Mouse (Mus musculus): ENCODE measurements at regions not wholly inside any gene's neighbourhood (a gene's known extent, or its start where the extent isn't known, plus 50 kb on each side); places are given as distances from the start of the nearest gene placed in this dataset.
A peak's percentile ranks its signal among the peaks of the same experiment; 100 is the strongest.

DNA sequence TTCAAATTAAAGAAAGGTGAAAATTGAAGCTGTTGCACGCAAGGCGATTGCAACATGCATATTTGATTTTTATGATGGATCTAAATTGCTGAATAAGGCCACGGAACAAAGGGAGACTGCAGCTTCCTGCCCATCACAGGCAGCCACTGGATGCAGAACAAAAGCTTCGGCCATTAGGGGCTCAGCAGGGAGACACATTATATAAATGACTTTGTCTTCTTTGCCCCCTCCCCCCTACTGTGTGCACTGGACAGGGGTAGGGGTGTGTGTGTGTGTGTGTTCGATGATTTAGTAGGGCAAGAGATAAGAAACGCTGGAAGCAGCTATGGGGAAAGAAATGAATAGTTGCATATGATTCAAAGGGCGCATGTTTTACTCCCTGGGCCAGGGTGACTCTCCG, 481.2 kb upstream of the Pmfbp1 start:
- no peak overlapping the region for H3K9ac ChIP-seq (ENCODE audit: low read depth, low read length)
- H3K4me2 ChIP-seq (replicated peaks; ENCODE audit: low read depth), result no peak overlapping the region
- H3K9me3 ChIP-seq (ENCODE audit: control insufficient read depth), result no peaks in the 10 kb centered on the region
- no peaks in the 10 kb centered on the region for H3K27me3 ChIP-seq (replicated peaks; ENCODE audit: control insufficient read depth, insufficient read depth, low read length)
- no peak for ATAC-seq
- no peak for TF ChIP-seq CTCF (IDR thresholded peaks at IDR 0.05; ENCODE audit: low read depth)
- 46% methylated on average over 8 of the region's 8 CpGs for WGBS
- H3K36me3 ChIP-seq (ENCODE audit: control insufficient read depth, insufficient read depth), result no peaks in the 10 kb centered on the region
- 0 out of 2 replicates have a peak overlapping the region, but pooled peaks have one; percentile 66 for H3K27ac ChIP-seq (ENCODE audit: low read depth, low read length)
- H3K4me3 ChIP-seq (ENCODE audit: low read depth, low read length), result no peak overlapping the region
- no peaks in the 10 kb centered on the region; the same call in 1 of the 2 replicates for H3K4me1 ChIP-seq (replicated peaks; ENCODE audit: control insufficient read depth, insufficient read depth, low read length)

DNA sequence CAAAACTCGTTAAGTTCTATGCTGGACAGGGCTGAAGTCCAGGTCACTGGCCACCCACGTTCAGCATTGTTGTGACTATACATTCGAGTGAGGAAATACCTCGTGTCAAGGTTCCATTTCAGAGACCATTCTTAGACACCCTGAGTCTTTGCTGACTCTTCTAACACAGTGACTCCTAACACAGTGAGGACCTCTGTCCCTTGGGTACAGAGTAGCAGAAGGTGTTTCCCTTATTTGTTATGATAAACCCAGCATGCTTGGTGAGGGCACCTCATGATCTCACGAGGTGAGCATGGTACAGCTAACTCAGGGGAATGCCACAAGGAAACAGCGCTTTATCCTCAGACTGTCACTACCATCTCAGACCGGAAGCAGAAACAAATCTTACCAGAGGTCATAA, 480.2 kb upstream of the Pmfbp1 start:
- WGBS, result 49% methylated on average over 7 of the region's 7 CpGs
- Histone ChIP-seq H3K4me2 (replicated peaks; ENCODE audit: low read depth) (no peak overlapping the region), H3K9me3 (ENCODE audit: control insufficient read depth) (no peaks in the 10 kb centered on the region), H3K36me3 (ENCODE audit: control insufficient read depth, insufficient read depth) (no peaks in the 10 kb centered on the region), H3K27ac (ENCODE audit: low read depth, low read length) (peak overlapping the region; percentile 66), H3K9ac (ENCODE audit: low read depth, low read length) (no peak overlapping the region), H3K4me3 (ENCODE audit: low read depth, low read length) (no peak overlapping the region), H3K4me1 (replicated peaks; ENCODE audit: control insufficient read depth, insufficient read depth, low read length) (no peaks in the 10 kb centered on the region; the same call in 1 of the 2 replicates), H3K27me3 (replicated peaks; ENCODE audit: control insufficient read depth, insufficient read depth, low read length) (no peaks in the 10 kb centered on the region)
- TF ChIP-seq CTCF (IDR thresholded peaks at IDR 0.05; ENCODE audit: low read depth), result no peak
- ATAC-seq, result peak; percentile 91

GRCm38 (mm10) chr8:109014746-109015145, 479.1 kb upstream of the Pmfbp1 start:
- Histone ChIP-seq H3K4me1 (replicated peaks; ENCODE audit: control insufficient read depth, insufficient read depth, low read length) (no peaks in the 10 kb centered on the region; the same call in 1 of the 2 replicates), H3K9ac (ENCODE audit: low read depth, low read length) (no peak overlapping the region), H3K27ac (ENCODE audit: low read depth, low read length) (no peak overlapping the region), H3K4me2 (replicated peaks; ENCODE audit: low read depth) (no peak overlapping the region), H3K36me3 (ENCODE audit: control insufficient read depth, insufficient read depth) (no peaks in the 10 kb centered on the region), H3K9me3 (ENCODE audit: control insufficient read depth) (no peaks in the 10 kb centered on the region), H3K27me3 (replicated peaks; ENCODE audit: control insufficient read depth, insufficient read depth, low read length) (no peaks in the 10 kb centered on the region), H3K4me3 (ENCODE audit: low read depth, low read length) (no peak overlapping the region)
- peak; percentile 93 for TF ChIP-seq CTCF (IDR thresholded peaks at IDR 0.05; ENCODE audit: low read depth)
- WGBS, result 76% methylated on average over 7 of the region's 7 CpGs
- no peak for ATAC-seq

GRCm38 (mm10) chr8:109019565-109019964, 474.3 kb upstream of the Pmfbp1 start:
- Histone ChIP-seq H3K27ac (ENCODE audit: low read depth, low read length) (no peak overlapping the region), H3K4me1 (replicated peaks; ENCODE audit: control insufficient read depth, insufficient read depth, low read length) (no peaks in the 10 kb centered on the region), H3K27me3 (replicated peaks; ENCODE audit: control insufficient read depth, insufficient read depth, low read length) (no peaks in the 10 kb centered on the region), H3K9me3 (ENCODE audit: control insufficient read depth) (no peaks in the 10 kb centered on the region), H3K9ac (ENCODE audit: low read depth, low read length) (no peak overlapping the region), H3K36me3 (ENCODE audit: control insufficient read depth, insufficient read depth) (no peaks in the 10 kb centered on the region), H3K4me3 (ENCODE audit: low read depth, low read length) (no peak overlapping the region), H3K4me2 (replicated peaks; ENCODE audit: low read depth) (no peak overlapping the region)
- TF ChIP-seq CTCF (IDR thresholded peaks at IDR 0.05; ENCODE audit: low read depth), result no peak
- whole genome bisulfite sequencing, result 78% methylated on average over 7 of the region's 7 CpGs
- ATAC-seq, result no peak

- Histone ChIP-seq H3K4me2 (replicated peaks; ENCODE audit: low read depth) (no peak overlapping the region), H3K36me3 (ENCODE audit: control insufficient read depth, insufficient read depth) (no peaks in the 10 kb centered on the region), H3K4me1 (replicated peaks; ENCODE audit: control insufficient read depth, insufficient read depth, low read length) (no peaks in the 10 kb centered on the region), H3K9me3 (ENCODE audit: control insufficient read depth) (no peaks in the 10 kb centered on the region), H3K4me3 (ENCODE audit: low read depth, low read length) (no peak overlapping the region), H3K27ac (ENCODE audit: low read depth, low read length) (no peak overlapping the region), H3K27me3 (replicated peaks; ENCODE audit: control insufficient read depth, insufficient read depth, low read length) (no peaks in the 10 kb centered on the region), H3K9ac (ENCODE audit: low read depth, low read length) (no peak overlapping the region)
- no peak for TF ChIP-seq CTCF (IDR thresholded peaks at IDR 0.05; ENCODE audit: low read depth)
- ATAC-seq, result no peak
- WGBS, result 92% methylated on average over 4 of the region's 4 CpGs
Measured at GRCm38 (mm10) chr8:109020102-109020501, 473.7 kb upstream of the Pmfbp1 start.

DNA sequence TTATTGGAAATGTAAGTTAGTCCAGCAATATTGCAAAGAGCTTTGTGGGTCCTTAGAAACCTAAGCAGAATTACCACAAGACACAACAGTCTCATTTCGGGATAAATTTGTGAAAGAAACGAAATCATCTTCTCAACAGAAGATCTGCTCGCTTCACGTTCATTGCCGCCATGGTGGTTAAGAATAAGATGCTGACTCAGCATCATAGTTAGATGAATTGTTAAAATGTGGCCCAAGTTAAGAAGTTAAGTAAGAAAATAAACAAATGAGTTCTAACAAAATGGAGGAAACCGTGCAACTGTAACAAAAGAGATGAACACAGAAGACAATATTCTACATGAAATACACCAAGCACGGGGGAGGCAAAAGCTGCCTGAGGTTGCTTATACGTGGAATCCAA, 465.9 kb upstream of the Pmfbp1 start:
- no peak overlapping the region for H3K4me3 ChIP-seq (ENCODE audit: low read depth, low read length)
- no peaks in the 10 kb centered on the region for H3K4me1 ChIP-seq (replicated peaks; ENCODE audit: control insufficient read depth, insufficient read depth, low read length)

GRCm38 (mm10) chr8:109053608-109054007, 440.2 kb upstream of the Pmfbp1 start:
- Histone ChIP-seq H3K36me3 (ENCODE audit: control insufficient read depth, insufficient read depth) (no peaks in the 10 kb centered on the region), H3K27ac (ENCODE audit: low read depth, low read length) (no peak overlapping the region), H3K4me1 (replicated peaks; ENCODE audit: control insufficient read depth, insufficient read depth, low read length) (no peaks in the 10 kb centered on the region), H3K27me3 (replicated peaks; ENCODE audit: control insufficient read depth, insufficient read depth, low read length) (no peaks in the 10 kb centered on the region), H3K4me2 (replicated peaks; ENCODE audit: low read depth) (no peak overlapping the region), H3K9me3 (ENCODE audit: control insufficient read depth) (peaks cover 7% of the 10 kb centered on the region), H3K4me3 (ENCODE audit: low read depth, low read length) (no peak overlapping the region), H3K9ac (ENCODE audit: low read depth, low read length) (no peak overlapping the region)
- WGBS, result 41% methylated on average over 4 of the region's 4 CpGs
- no peak for TF ChIP-seq CTCF (IDR thresholded peaks at IDR 0.05; ENCODE audit: low read depth)
- ATAC-seq, result no peak

More for the DNA sequence above, 465.9 kb upstream of the Pmfbp1 start:
- Histone ChIP-seq H3K4me2 (replicated peaks; ENCODE audit: low read depth) (no peak overlapping the region), H3K9me3 (ENCODE audit: control insufficient read depth) (no peaks in the 10 kb centered on the region), H3K9ac (ENCODE audit: low read depth, low read length) (no peak overlapping the region), H3K36me3 (ENCODE audit: control insufficient read depth, insufficient read depth) (no peaks in the 10 kb centered on the region), H3K27ac (ENCODE audit: low read depth, low read length) (no peak overlapping the region), H3K27me3 (replicated peaks; ENCODE audit: control insufficient read depth, insufficient read depth, low read length) (no peaks in the 10 kb centered on the region)
- ATAC-seq, result no peak
- TF ChIP-seq CTCF (IDR thresholded peaks at IDR 0.05; ENCODE audit: low read depth), result no peak
- 93% methylated on average over 8 of the region's 8 CpGs for WGBS

Measured in intestine, postnatal 0 days (tissue).